Mouse (Mus musculus): ENCODE measurements around the gene Fgfr2. TPM values are rescaled to one million over a fixed set of nuclear protein-coding genes. Genes with fewer than 3 reads are reported as not detected.

Fgfr2 gene
- polyA plus RNA-seq, 1 experiment, result 0.17 TPM

DNA sequence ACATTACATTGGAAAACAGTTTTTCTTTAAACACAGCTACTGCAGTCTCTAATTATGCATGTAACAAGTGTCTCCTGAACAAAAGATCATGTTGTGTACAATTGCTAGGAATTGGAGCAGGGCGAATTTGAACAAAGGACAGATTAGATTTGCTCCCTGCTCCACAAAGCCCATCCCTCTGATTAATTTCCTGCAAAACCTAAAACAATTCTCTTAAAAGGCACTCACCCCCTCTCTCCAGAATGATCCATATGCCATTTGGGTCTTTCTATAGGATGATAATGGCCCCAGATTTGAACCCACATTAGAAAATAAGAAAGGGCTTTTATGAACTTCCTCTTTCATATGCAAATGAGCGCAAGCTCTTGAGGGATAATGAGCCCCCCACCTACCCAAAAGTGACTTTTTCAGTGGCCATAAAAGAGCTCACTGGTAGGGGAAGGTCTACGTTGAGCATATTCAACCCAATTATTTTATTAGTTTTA is 1658.0 kb downstream of the Fgfr2 start:
- H3K4me3 ChIP-seq, result no peak overlapping the region
- TF ChIP-seq POLR2A (IDR thresholded peaks at IDR 0.05; ENCODE audit: insufficient read length, low read depth), result no peak
- no peak for TF ChIP-seq SRF (IDR thresholded peaks at IDR 0.05; ENCODE audit: control insufficient read depth, insufficient read length, low read depth)
- TF ChIP-seq TCF12 (IDR thresholded peaks at IDR 0.05; ENCODE audit: insufficient read depth, poor library complexity, severe bottlenecking), result no peak
- TF ChIP-seq CEBPB (IDR thresholded peaks at IDR 0.05; ENCODE audit: insufficient read depth, poor library complexity, severe bottlenecking), result no peak
- no peak for TF ChIP-seq POLR2AphosphoS2 (IDR thresholded peaks at IDR 0.05; ENCODE audit: insufficient read length, low read depth)
- TF ChIP-seq REST (IDR thresholded peaks at IDR 0.05; ENCODE audit: insufficient read depth, insufficient read length), result no peak
- no peak for TF ChIP-seq MYOD1 (IDR thresholded peaks at IDR 0.05; ENCODE audit: control insufficient read depth in 1 of 3, insufficient read length in 2 of 3, low read depth in 2 of 3)
- no peak for TF ChIP-seq E2F4 (IDR thresholded peaks at IDR 0.05; ENCODE audit: insufficient read depth)

DNA sequence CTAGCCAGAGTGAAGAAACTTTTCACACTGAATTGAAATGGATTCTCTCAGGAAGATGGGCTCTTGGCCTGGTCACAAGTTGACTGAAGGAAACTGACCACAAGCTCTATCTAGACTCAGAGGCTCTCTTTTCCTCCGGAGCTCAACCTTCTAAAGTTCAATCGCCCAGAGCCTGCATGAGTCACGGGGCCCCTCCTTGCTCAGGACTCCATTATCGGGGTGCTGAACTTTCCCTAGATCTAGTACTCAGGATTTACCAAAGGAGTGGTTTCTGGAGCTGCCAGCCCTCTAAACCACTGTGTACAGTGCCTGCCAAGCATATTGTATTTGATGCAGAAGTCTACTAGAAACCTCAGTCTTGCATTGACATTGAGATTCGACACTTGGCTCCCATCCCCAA is 1666.4 kb downstream of the Fgfr2 start:
- Histone ChIP-seq H3K27me3 (ENCODE audit: control insufficient read depth, insufficient read depth, insufficient read length) (no peaks in the 10 kb centered on the region), H3K4me2 (ENCODE audit: low read depth) (no peak overlapping the region), H3K36me3 (ENCODE audit: control insufficient read depth, insufficient read depth) (no peaks in the 10 kb centered on the region), H3K4me3 (no peak overlapping the region), H3ac (ENCODE audit: control insufficient read depth, insufficient read length) (no peak overlapping the region), H3K79me2 (ENCODE audit: control insufficient read depth, insufficient read depth) (no peaks in the 10 kb centered on the region)
- no peak for TF ChIP-seq POLR2A (IDR thresholded peaks at IDR 0.05; ENCODE audit: insufficient read length, low read depth)
- no peak for TF ChIP-seq TCF12 (IDR thresholded peaks at IDR 0.05; ENCODE audit: insufficient read depth, poor library complexity, severe bottlenecking)
- no peak for TF ChIP-seq MYOD1 (IDR thresholded peaks at IDR 0.05; ENCODE audit: control insufficient read depth in 1 of 3, insufficient read length in 2 of 3, low read depth in 2 of 3)
- TF ChIP-seq E2F4 (IDR thresholded peaks at IDR 0.05; ENCODE audit: insufficient read depth), result no peak
- TF ChIP-seq SRF (IDR thresholded peaks at IDR 0.05; ENCODE audit: control insufficient read depth, insufficient read length, low read depth), result no peak
- no peak for TF ChIP-seq USF1 (IDR thresholded peaks at IDR 0.05; ENCODE audit: low read depth)
- no peak for TF ChIP-seq POLR2AphosphoS2 (IDR thresholded peaks at IDR 0.05; ENCODE audit: insufficient read length, low read depth)
- TF ChIP-seq REST (IDR thresholded peaks at IDR 0.05; ENCODE audit: insufficient read depth, insufficient read length), result no peak
- no peak for TF ChIP-seq MYOG (IDR thresholded peaks at IDR 0.05; ENCODE audit: control insufficient read depth in 1 of 3, insufficient read depth in 1 of 3, insufficient read length in 2 of 3, low read depth in 2 of 3)
- no peak for TF ChIP-seq CEBPB (IDR thresholded peaks at IDR 0.05; ENCODE audit: insufficient read depth, poor library complexity, severe bottlenecking)
- TF ChIP-seq TCF3 (IDR thresholded peaks at IDR 0.05; ENCODE audit: insufficient read length, low read depth), result no peak
- TF ChIP-seq MAX (IDR thresholded peaks at IDR 0.05; ENCODE audit: low read depth), result no peak

More for the DNA sequence above, 1658.0 kb downstream of the Fgfr2 start:
- Histone ChIP-seq H3K4me2 (ENCODE audit: low read depth) (no peak overlapping the region), H3ac (ENCODE audit: control insufficient read depth, insufficient read length) (no peak overlapping the region), H3K79me2 (ENCODE audit: control insufficient read depth, insufficient read depth) (no peaks in the 10 kb centered on the region), H3K27me3 (ENCODE audit: control insufficient read depth, insufficient read depth, insufficient read length) (peaks cover 21% of the 10 kb centered on the region), H3K36me3 (ENCODE audit: control insufficient read depth, insufficient read depth) (no peaks in the 10 kb centered on the region)

DNA sequence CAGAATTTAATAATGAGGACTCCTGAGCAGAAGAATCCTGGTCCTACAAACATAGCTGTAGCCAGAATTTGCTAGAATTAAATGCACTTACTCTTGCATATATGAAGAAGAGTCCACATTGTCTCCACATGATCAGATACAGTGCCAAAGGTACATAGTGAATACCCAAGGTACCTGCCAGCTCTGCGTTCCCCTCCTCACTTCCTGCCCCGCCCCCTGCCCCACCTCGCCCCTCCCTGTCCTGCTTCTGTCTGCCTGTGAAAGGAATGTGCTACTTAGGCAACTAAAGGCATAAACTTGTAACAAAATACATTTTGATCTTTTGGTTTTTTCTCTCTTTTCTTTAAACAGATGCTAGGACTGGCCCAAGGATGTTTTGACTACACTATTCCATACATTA is 1686.1 kb downstream of the Fgfr2 start:
- TF ChIP-seq POLR2A (IDR thresholded peaks at IDR 0.05; ENCODE audit: insufficient read length, low read depth), result no peak
- no peak for TF ChIP-seq POLR2AphosphoS2 (IDR thresholded peaks at IDR 0.05; ENCODE audit: insufficient read length, low read depth)
- TF ChIP-seq USF1 (IDR thresholded peaks at IDR 0.05; ENCODE audit: low read depth), result no peak
- no peak for TF ChIP-seq TCF12 (IDR thresholded peaks at IDR 0.05; ENCODE audit: insufficient read depth, poor library complexity, severe bottlenecking)
- TF ChIP-seq MYOD1 (IDR thresholded peaks at IDR 0.05; ENCODE audit: control insufficient read depth in 1 of 3, insufficient read length in 2 of 3, low read depth in 2 of 3), result no peak
- TF ChIP-seq MAX (IDR thresholded peaks at IDR 0.05; ENCODE audit: low read depth), result no peak
- TF ChIP-seq CEBPB (IDR thresholded peaks at IDR 0.05; ENCODE audit: insufficient read depth, poor library complexity, severe bottlenecking), result no peak
- Histone ChIP-seq H3K4me2 (ENCODE audit: low read depth) (no peak overlapping the region), H3K27me3 (ENCODE audit: control insufficient read depth, insufficient read depth, insufficient read length) (no peaks in the 10 kb centered on the region)

DNA sequence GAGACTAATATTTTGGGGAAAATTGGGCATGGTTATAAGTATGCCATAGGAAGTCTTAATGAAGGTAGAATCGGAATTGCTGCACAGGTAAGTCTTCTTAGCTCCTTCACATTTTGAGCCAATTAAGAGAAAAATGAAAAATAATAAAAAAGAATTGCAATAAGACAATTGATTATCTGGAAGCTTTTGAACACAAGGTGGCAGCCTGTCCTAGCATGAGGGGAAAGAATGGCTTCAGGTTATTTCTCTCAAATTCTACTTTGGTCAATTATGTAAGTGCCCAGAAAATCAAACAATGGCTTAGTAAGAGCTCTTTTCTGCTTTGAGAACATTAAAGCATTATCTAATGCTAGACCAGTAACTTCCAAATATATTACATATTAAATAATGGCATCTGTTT is 1688.9 kb downstream of the Fgfr2 start:
- H3ac ChIP-seq (ENCODE audit: control insufficient read depth, insufficient read length), result no peak overlapping the region
- no peaks in the 10 kb centered on the region for H3K27me3 ChIP-seq (ENCODE audit: control insufficient read depth, insufficient read depth, insufficient read length)
- no peak overlapping the region for H3K4me2 ChIP-seq (ENCODE audit: low read depth)
- H3K36me3 ChIP-seq (ENCODE audit: control insufficient read depth, insufficient read depth), result no peaks in the 10 kb centered on the region
- H3K4me3 ChIP-seq, result no peak overlapping the region
- TF ChIP-seq REST (IDR thresholded peaks at IDR 0.05; ENCODE audit: insufficient read depth, insufficient read length) (no peak), MAX (IDR thresholded peaks at IDR 0.05; ENCODE audit: low read depth) (no peak), E2F4 (IDR thresholded peaks at IDR 0.05; ENCODE audit: insufficient read depth) (no peak), POLR2AphosphoS2 (IDR thresholded peaks at IDR 0.05; ENCODE audit: insufficient read length, low read depth) (no peak), CEBPB (IDR thresholded peaks at IDR 0.05; ENCODE audit: insufficient read depth, poor library complexity, severe bottlenecking) (no peak), USF1 (IDR thresholded peaks at IDR 0.05; ENCODE audit: low read depth) (no peak), MYOG (IDR thresholded peaks at IDR 0.05; ENCODE audit: control insufficient read depth in 1 of 3, insufficient read depth in 1 of 3, insufficient read length in 2 of 3, low read depth in 2 of 3) (no peak), TCF3 (IDR thresholded peaks at IDR 0.05; ENCODE audit: insufficient read length, low read depth) (no peak), POLR2A (IDR thresholded peaks at IDR 0.05; ENCODE audit: insufficient read length, low read depth) (no peak), SRF (IDR thresholded peaks at IDR 0.05; ENCODE audit: control insufficient read depth, insufficient read length, low read depth) (no peak), TCF12 (IDR thresholded peaks at IDR 0.05; ENCODE audit: insufficient read depth, poor library complexity, severe bottlenecking) (no peak), MYOD1 (IDR thresholded peaks at IDR 0.05; ENCODE audit: control insufficient read depth in 1 of 3, insufficient read length in 2 of 3, low read depth in 2 of 3) (no peak)
- H3K79me2 ChIP-seq (ENCODE audit: control insufficient read depth, insufficient read depth), result no peaks in the 10 kb centered on the region

More for the DNA sequence above, 1686.1 kb downstream of the Fgfr2 start:
- H3K79me2 ChIP-seq (ENCODE audit: control insufficient read depth, insufficient read depth), result no peaks in the 10 kb centered on the region
- H3K4me3 ChIP-seq, result no peak overlapping the region
- no peaks in the 10 kb centered on the region for H3K36me3 ChIP-seq (ENCODE audit: control insufficient read depth, insufficient read depth)
- H3ac ChIP-seq (ENCODE audit: control insufficient read depth, insufficient read length), result no peak overlapping the region

DNA sequence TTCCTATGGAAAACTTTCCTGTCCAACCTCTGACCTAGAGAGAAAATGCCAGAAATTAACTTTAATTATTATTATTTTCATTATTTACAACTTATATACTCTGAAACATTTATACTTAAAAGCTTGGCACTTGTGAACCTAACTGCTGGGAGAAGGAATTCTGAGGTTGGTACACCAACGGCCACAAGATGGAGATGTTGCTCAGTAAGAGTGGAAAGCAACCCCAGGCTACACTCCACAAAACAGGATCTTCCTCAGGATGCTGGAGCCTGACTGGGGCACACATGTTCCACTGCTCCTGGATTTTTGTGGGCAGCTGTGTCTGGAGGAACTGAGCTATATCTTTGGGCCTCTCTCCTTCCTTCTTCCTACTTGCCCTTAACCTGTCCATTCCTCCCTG is 1690.9 kb downstream of the Fgfr2 start:
- TF ChIP-seq E2F4 (IDR thresholded peaks at IDR 0.05; ENCODE audit: insufficient read depth), result no peak
- TF ChIP-seq TCF3 (IDR thresholded peaks at IDR 0.05; ENCODE audit: insufficient read length, low read depth), result no peak
- no peak for TF ChIP-seq CEBPB (IDR thresholded peaks at IDR 0.05; ENCODE audit: insufficient read depth, poor library complexity, severe bottlenecking)
- no peak for TF ChIP-seq POLR2AphosphoS2 (IDR thresholded peaks at IDR 0.05; ENCODE audit: insufficient read length, low read depth)
- no peak for TF ChIP-seq REST (IDR thresholded peaks at IDR 0.05; ENCODE audit: insufficient read depth, insufficient read length)
- TF ChIP-seq USF1 (IDR thresholded peaks at IDR 0.05; ENCODE audit: low read depth), result no peak
- TF ChIP-seq MYOD1 (IDR thresholded peaks at IDR 0.05; ENCODE audit: control insufficient read depth in 1 of 3, insufficient read length in 2 of 3, low read depth in 2 of 3), result no peak
- no peak overlapping the region for H3K4me2 ChIP-seq (ENCODE audit: low read depth)

More for the DNA sequence above, 1690.9 kb downstream of the Fgfr2 start:
- no peak overlapping the region for H3ac ChIP-seq (ENCODE audit: control insufficient read depth, insufficient read length)
- H3K4me3 ChIP-seq, result no peak overlapping the region
- peaks cover 8% of the 10 kb centered on the region for H3K36me3 ChIP-seq (ENCODE audit: control insufficient read depth, insufficient read depth)
- H3K27me3 ChIP-seq (ENCODE audit: control insufficient read depth, insufficient read depth, insufficient read length), result no peaks in the 10 kb centered on the region
- no peaks in the 10 kb centered on the region for H3K79me2 ChIP-seq (ENCODE audit: control insufficient read depth, insufficient read depth)
